Mouse (Mus musculus): ENCODE data around the gene Timm13. TPM values are rescaled to one million over a fixed set of nuclear protein-coding genes. Genes with fewer than 3 reads are reported as not detected.

Gene Timm13
- polyA plus RNA-seq, 1 experiment from 2014 or later = 342 TPM

- Histone ChIP-seq H3K27ac (0 out of 2 replicates have a peak overlapping the region, but pooled peaks have one; percentile 3), H3K27me3 (ENCODE audit: low read depth, poor library complexity, severe bottlenecking) (0 out of 2 replicates have a peak, but pooled peaks cover 11% of the 10 kb centered on the region), H3K36me3 (peaks cover 44% of the 10 kb centered on the region), H3K4me3 (peak overlapping the region; percentile 27), H3K9me3 (replicated peaks) (no peaks in the 10 kb centered on the region), H3K4me1 (peaks cover 36% of the 10 kb centered on the region)
- WGBS = 37% methylated on average over 41 of the region's 41 CpGs
- DNase-seq (ENCODE audit: low spot score) = no peak
Observed at GRCm38 (mm10) chr10:80897861-80898510, 2.8 kb downstream of the Timm13 start.

GRCm38 (mm10) chr10:80896581-80897485 lies 3.9 kb downstream of the Timm13 start:
- 69% methylated on average over 24 of the region's 24 CpGs for WGBS

GRCm38 (mm10) chr10:80895697-80896096 lies 5.1 kb downstream of the Timm13 start:
- Histone ChIP-seq H3K36me3 (peaks cover 27% of the 10 kb centered on the region), H3K9me3 (replicated peaks) (no peaks in the 10 kb centered on the region), H3K27ac (no peak overlapping the region), H3K4me3 (0 out of 2 replicates have a peak overlapping the region, but pooled peaks have one; percentile 16), H3K27me3 (ENCODE audit: low read depth, poor library complexity, severe bottlenecking) (0 out of 2 replicates have a peak, but pooled peaks cover 11% of the 10 kb centered on the region), H3K4me1 (peaks cover 35% of the 10 kb centered on the region)
- 84% methylated on average over 6 of the region's 6 CpGs for WGBS
- no peak for DNase-seq (ENCODE audit: low spot score)

More at GRCm38 (mm10) chr10:80896581-80897485, 3.9 kb downstream of the Timm13 start:
- H3K4me3 ChIP-seq = no peak overlapping the region
- no peaks in the 10 kb centered on the region for H3K9me3 ChIP-seq (replicated peaks)
- H3K27me3 ChIP-seq (ENCODE audit: low read depth, poor library complexity, severe bottlenecking) = 0 out of 2 replicates have a peak, but pooled peaks cover 11% of the 10 kb centered on the region
- DNase-seq (ENCODE audit: low spot score) = no peak
- peaks cover 39% of the 10 kb centered on the region for H3K4me1 ChIP-seq
- no peak overlapping the region; the same call in 1 of the 2 replicates for H3K27ac ChIP-seq
- H3K36me3 ChIP-seq = peaks cover 33% of the 10 kb centered on the region

- Histone ChIP-seq H3K36me3 (peaks cover 27% of the 10 kb centered on the region), H3K9me3 (replicated peaks) (no peaks in the 10 kb centered on the region), H3K4me1 (peaks cover 35% of the 10 kb centered on the region), H3K27me3 (ENCODE audit: low read depth, poor library complexity, severe bottlenecking) (peaks cover 16% of the 10 kb centered on the region), H3K27ac (no peak overlapping the region), H3K4me3 (no peak overlapping the region)
- WGBS = 90% methylated on average over 7 of the region's 7 CpGs
- DNase-seq (ENCODE audit: low spot score) = no peak
Observed at GRCm38 (mm10) chr10:80895100-80895499, 5.7 kb downstream of the Timm13 start.

- H3K27me3 ChIP-seq (ENCODE audit: low read depth, poor library complexity, severe bottlenecking) = peaks cover 35% of the 10 kb centered on the region
- H3K4me1 ChIP-seq = peaks cover 7% of the 10 kb centered on the region
- WGBS = 81% methylated on average over 11 of the region's 11 CpGs
- no peak for DNase-seq (ENCODE audit: low spot score)
- H3K36me3 ChIP-seq = no peaks in the 10 kb centered on the region
- no peak overlapping the region for H3K27ac ChIP-seq
- no peak overlapping the region for H3K4me3 ChIP-seq
- no peaks in the 10 kb centered on the region for H3K9me3 ChIP-seq (replicated peaks)
Observed at GRCm38 (mm10) chr10:80887181-80887580, 13.6 kb downstream of the Timm13 start.

- Histone ChIP-seq H3K36me3 (no peaks in the 10 kb centered on the region), H3K9me3 (replicated peaks) (no peaks in the 10 kb centered on the region), H3K27ac (no peak overlapping the region), H3K4me3 (no peak overlapping the region), H3K27me3 (ENCODE audit: low read depth, poor library complexity, severe bottlenecking) (no peaks in the 10 kb centered on the region), H3K4me1 (peaks cover 7% of the 10 kb centered on the region)
- peak; percentile 86 for DNase-seq (ENCODE audit: low spot score)
- WGBS = 29% methylated on average over 10 of the region's 10 CpGs
Observed at GRCm38 (mm10) chr10:80881301-80881700, 19.5 kb downstream of the Timm13 start.

GRCm38 (mm10) chr10:80880901-80881300 lies 19.9 kb downstream of the Timm13 start:
- Histone ChIP-seq H3K4me1 (peaks cover 9% of the 10 kb centered on the region), H3K9me3 (replicated peaks) (no peaks in the 10 kb centered on the region), H3K27ac (no peak overlapping the region), H3K4me3 (no peak overlapping the region), H3K27me3 (ENCODE audit: low read depth, poor library complexity, severe bottlenecking) (no peaks in the 10 kb centered on the region), H3K36me3 (no peaks in the 10 kb centered on the region)
- no peak for DNase-seq (ENCODE audit: low spot score)
- 74% methylated on average over 2 of the region's 2 CpGs for WGBS

GRCm38 (mm10) chr10:80880131-80880641 lies 20.6 kb downstream of the Timm13 start:
- H3K9me3 ChIP-seq (replicated peaks) = no peaks in the 10 kb centered on the region
- peak; percentile 82 for DNase-seq (ENCODE audit: low spot score)
- no peaks in the 10 kb centered on the region for H3K27me3 ChIP-seq (ENCODE audit: low read depth, poor library complexity, severe bottlenecking)
- 20% methylated on average over 5 of the region's 5 CpGs for WGBS
- no peak overlapping the region for H3K4me3 ChIP-seq
- H3K4me1 ChIP-seq = peaks cover 9% of the 10 kb centered on the region
- no peaks in the 10 kb centered on the region for H3K36me3 ChIP-seq
- H3K27ac ChIP-seq = no peak overlapping the region

- WGBS = 27% methylated on average over 3 of the region's 3 CpGs
- peaks cover 9% of the 10 kb centered on the region for H3K4me1 ChIP-seq
- H3K27me3 ChIP-seq (ENCODE audit: low read depth, poor library complexity, severe bottlenecking) = 0 out of 2 replicates have a peak, but pooled peaks cover 4% of the 10 kb centered on the region
- no peak for DNase-seq (ENCODE audit: low spot score)
- peak overlapping the region; percentile 25; the same call in 1 of the 2 replicates for H3K27ac ChIP-seq
- H3K9me3 ChIP-seq (replicated peaks) = no peaks in the 10 kb centered on the region
- H3K4me3 ChIP-seq = no peak overlapping the region
- H3K36me3 ChIP-seq = no peaks in the 10 kb centered on the region
Observed at GRCm38 (mm10) chr10:80876594-80876993, 24.2 kb downstream of the Timm13 start.

- 30% methylated on average over 5 of the region's 5 CpGs for WGBS
Observed at GRCm38 (mm10) chr10:80876028-80876427, 24.7 kb downstream of the Timm13 start.

GRCm38 (mm10) chr10:80874035-80874434 lies 26.7 kb downstream of the Timm13 start:
- Histone ChIP-seq H3K27ac (no peak overlapping the region), H3K36me3 (no peaks in the 10 kb centered on the region), H3K4me1 (peaks cover 9% of the 10 kb centered on the region), H3K9me3 (replicated peaks) (no peaks in the 10 kb centered on the region), H3K27me3 (ENCODE audit: low read depth, poor library complexity, severe bottlenecking) (0 out of 2 replicates have a peak, but pooled peaks cover 4% of the 10 kb centered on the region), H3K4me3 (no peak overlapping the region)
- 85% methylated on average over 9 of the region's 9 CpGs for WGBS
- DNase-seq (ENCODE audit: low spot score) = no peak

More at GRCm38 (mm10) chr10:80876028-80876427, 24.7 kb downstream of the Timm13 start:
- peaks cover 9% of the 10 kb centered on the region for H3K4me1 ChIP-seq
- H3K9me3 ChIP-seq (replicated peaks) = no peaks in the 10 kb centered on the region
- H3K27me3 ChIP-seq (ENCODE audit: low read depth, poor library complexity, severe bottlenecking) = 0 out of 2 replicates have a peak, but pooled peaks cover 4% of the 10 kb centered on the region
- H3K27ac ChIP-seq = no peak overlapping the region
- H3K36me3 ChIP-seq = no peaks in the 10 kb centered on the region
- H3K4me3 ChIP-seq = no peak overlapping the region
- DNase-seq (ENCODE audit: low spot score) = peak; percentile 59

GRCm38 (mm10) chr10:80871581-80871980 lies 29.2 kb downstream of the Timm13 start, which contains the start of gene Tmprss9:
TSS of gene Tmprss9 (plus strand) at chr10:80871848.
- no peaks in the 10 kb centered on the region for H3K9me3 ChIP-seq (replicated peaks)
- H3K27me3 ChIP-seq (ENCODE audit: low read depth, poor library complexity, severe bottlenecking) = 0 out of 2 replicates have a peak, but pooled peaks cover 4% of the 10 kb centered on the region
- peaks cover 22% of the 10 kb centered on the region for H3K36me3 ChIP-seq
- H3K27ac ChIP-seq = no peak within 1 kb of the TSS
- 36% methylated on average over 9 of the region's 9 CpGs for WGBS
- H3K4me3 ChIP-seq = no peak within 1 kb of the TSS
- H3K4me1 ChIP-seq = peaks cover 5% of the 10 kb centered on the region
- DNase-seq (ENCODE audit: low spot score) = no peak
